Mouse (Mus musculus) adrenal gland, adult 8-10 months (tissue): Measurements from ENCODE around the gene Sstr3. TPM values are rescaled to one million over a fixed set of nuclear protein-coding genes. Genes with fewer than 3 reads are reported as not detected.
A peak's percentile ranks its signal among the peaks of the same experiment; 100 is the strongest.

Experiments
- DNase-seq: peaks from one replicate; pipeline ENCODE4 v3.0.0; 2022
- total RNA-seq, 4 experiments: library from RNA; stranded (reverse); gene quantifications; 2 replicates each; pipeline ENCODE4 v1.2.4; 2022

The Sstr3 gene
- total RNA-seq, 4 experiments from 2014 or later, result 0.31 to 0.91 (median 0.49) TPM

DNA sequence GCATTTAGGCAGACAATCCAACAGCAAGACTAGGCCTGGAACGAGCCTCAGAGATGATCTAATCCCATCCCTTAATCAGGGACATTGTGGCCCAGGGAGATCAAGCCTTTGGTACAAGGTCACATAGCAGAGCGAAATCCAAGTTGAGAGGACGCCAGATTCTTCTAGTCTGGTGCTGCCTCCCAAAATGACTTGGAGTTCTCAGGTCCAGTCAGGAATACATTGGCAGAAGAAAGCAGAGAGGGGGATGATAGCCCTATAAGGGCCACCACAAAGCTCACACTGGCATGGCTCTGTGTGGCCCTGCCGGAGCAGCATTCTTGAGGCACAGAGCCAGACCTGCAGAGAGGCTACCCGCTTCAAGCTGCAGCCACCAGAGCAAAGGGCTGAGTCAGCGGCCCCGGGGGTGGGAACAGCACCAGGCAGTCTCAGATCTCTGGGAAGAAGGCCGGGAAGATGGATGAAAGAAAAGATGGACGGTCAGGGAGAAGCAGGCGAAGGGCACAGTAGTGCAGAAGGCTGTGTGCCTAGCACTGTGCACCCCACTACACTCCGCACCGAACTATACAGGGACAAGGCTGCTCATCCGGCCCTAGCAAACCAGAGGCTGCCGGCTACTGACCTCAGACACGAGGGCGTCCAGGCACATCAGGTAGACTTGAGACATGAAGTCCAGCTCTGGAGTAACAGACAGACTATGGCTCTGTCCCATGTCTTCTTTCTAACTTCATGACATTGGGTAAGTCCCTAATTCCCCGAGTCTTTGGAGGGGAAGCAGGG, 13.6 kb downstream of the Sstr3 start, which contains the start of gene C1qtnf6:
Gene C1qtnf6 (minus strand): TSS at position 746 of the 780 bp plus-strand sequence.
- peak; percentile 78 for DNase-seq

DNA sequence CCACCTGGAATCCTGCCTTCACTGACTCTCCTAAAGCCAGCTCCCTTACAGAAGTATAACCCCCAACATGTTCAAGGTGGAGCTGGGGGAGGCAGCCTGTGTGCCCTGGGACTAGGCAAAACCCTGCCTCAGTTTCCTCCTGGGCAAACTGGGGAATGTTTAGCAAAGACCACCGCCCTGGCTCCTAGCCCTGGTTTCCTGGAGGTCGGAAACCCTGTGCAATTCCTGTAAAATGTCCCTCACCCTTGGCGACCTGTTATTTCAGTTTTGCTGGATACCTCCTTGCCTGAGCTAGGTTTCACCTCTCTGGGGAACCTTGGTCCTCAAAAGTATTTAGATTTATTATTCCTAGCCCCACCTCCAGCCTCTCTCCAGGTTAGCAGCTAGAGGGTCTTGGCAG, 14.3 kb downstream of the Sstr3 start:
- no peak for DNase-seq

DNA sequence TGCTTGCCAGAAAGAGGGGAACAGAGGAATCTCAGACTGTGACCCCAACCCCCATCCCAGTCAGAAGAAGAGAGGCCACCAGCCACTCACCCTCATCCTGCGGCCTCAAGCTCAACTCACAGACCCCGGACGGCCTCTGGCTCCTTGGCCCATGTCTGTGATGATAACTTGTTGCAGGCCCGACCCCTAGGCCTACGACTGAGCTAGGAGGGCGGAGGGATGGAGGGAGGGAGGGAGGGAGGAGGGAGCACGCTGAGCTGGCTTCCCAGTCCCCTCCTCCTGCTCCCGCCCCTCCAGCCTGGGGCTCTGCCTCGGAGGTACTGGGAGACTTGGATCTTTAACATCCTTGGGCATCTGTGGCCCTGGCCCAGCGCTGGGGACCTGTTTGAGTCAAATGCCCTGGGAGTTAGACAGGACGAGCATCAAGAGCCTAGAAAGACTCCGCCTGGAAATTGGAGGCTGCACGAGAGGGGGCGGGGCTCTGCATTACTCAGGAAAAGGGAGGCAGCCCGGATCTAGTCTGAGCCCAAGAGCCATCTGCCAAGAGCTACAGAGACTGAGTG, 15.0 kb downstream of the Sstr3 start:
- peak; percentile 88 for DNase-seq

DNA sequence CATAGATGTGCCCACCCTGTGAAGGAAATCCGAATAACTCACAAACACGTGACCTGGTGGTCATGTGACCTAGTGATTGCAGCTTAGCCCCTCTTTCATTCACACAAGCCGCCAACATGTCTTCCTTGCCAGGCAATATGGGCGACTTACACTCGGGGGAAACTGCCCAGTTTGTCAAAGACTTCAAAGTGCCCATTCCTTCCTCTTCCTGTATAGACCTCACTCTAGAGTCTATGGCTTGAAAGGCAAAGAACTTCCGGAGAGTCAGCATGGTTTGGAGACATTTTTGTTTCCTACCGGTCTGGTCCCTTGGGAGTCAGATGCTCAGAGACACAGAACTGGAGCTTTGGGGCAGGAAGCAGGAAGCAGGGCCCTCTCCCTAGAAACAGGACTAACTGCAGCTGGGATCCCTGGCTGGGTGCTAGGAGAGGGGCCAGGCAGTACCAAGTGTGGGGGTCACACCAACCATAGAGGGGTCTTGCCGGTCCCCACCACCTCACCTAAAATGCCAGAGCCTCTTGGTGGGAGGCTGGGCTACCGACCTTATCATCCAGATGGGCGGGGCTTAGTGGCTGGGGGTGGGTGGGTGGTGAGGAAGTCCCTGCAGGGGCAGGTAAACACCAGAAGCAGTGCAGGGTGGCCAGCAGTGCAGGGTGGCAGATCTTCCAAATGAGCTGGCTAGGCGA, 15.6 kb downstream of the Sstr3 start:
- DNase-seq, result no peak

DNA sequence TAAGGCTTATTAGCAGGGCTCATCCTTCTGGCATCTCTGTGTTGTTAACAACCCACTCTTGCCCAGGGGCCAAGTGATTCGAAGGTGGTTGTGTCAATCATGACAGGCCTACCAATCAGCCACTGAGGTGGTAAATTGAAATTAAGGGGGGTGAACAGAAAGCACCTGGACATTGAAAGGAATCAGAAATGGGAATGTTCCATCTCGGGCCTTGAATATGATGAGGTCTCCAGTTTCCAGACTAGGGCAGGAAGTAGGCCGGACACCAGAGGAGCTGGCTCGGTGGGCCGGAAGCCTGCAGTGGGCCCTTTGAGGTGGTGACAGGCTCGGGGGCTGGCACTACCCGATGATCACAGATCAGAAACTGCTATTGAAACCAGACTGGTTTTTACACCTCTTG, 16.5 kb downstream of the Sstr3 start:
- no peak for DNase-seq

DNA sequence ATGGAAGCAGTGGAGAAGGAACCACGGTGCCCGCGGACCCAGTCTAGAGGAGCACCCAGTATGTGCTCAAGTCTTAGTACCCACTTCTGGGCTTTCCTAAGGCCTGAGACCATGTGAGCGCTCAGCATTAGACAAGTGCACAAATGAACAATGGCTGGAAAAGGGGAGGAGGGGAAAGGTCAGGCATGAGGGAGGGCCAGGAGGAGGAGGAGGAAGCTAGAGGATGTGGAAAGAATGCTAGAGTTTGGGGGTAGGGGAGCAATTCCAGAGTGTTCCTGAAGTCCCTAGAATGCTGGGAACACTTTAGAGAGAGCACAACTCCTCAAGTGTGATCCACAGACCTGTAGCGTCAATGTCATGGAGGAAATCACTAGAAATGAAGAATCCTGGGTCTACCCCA, 20.3 kb downstream of the Sstr3 start:
- no peak for DNase-seq

DNA sequence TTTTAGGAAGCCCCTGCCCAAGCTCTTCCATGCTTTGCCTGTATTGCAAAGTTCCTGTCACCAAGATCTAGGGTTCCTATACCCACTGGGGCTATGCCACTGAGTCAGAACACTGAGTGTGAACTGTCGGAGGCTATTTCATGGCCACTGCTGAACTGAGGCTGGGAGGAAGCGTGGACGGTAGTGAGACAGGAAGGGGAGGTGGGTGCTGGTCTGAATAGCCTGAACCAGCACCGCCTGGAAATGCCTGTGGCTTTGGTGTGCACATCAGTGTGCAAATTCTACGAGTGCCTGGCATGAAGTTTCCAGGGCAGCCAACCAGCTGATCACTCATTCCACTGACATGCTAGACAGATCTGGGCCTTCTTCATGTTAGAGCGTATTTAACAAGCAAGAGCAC, 22.6 kb downstream of the Sstr3 start:
- DNase-seq, result no peak

DNA sequence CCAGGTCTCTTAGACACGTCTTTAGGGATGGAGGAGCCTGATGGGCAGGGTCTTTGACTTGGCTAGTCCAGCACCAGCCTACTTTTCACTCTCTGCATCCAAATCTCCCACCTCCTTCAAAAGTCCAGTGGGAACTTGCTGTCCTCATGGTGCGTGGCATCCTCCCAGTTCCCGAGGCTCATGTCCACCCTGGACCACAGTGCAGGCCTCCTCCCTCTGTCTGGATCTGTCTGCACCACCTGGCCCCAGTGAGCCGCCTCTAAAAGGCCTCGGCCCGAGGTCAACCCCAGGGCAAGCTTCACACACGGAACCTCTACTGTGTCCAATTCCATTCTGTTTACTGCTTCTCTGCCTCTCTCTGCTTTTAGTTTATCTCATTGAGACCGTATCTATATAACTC, 23.2 kb downstream of the Sstr3 start:
- DNase-seq, result no peak

DNA sequence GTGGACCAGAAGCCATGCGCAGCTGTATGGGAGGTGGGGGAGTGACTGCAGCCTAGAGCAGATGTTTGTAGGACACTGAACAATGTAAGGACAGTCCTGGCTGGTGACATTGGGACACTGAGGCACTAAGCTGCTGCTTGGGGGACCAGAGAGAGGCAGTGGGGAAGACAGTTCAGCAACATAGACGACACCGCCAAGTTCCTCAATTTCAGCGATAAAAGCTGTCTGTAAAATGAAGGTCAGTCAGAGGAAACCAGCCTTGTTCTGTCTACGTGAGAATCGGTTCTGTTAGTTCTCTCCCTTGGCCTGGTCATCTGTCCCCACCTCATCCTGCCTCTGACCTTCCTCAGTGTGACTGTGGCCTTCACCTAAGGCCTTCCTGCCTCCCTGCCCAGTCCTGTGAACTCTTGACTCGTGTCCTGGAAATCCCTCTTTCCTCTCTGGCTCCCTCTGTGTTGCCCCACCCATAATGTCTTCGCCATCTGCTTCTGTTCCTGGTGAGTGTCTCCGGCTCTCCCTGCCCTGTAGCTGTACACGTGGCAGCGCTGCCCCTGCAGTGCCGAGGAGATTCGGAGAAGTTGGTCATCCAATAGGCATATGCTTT, 24.3 kb downstream of the Sstr3 start:
- peak; percentile 65 for DNase-seq

DNA sequence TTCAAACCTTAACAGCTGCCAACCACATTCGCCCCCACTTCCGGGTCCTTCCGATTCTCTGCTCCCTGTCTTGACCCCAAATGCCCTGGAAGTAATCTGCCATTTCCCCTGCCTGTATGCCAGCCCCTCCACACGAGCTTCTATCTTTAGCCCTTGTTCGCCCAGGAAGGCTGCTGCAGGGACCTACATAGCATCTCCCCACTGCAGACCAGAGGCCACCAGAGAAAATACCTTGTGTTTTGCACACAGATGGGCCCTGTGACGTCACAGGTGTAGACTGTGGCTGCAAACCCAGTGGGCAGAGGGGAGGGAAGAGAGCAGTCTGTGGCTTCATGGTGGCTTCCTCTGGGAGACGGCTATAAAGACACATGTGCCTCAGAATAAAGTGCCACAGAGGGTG, 26.3 kb downstream of the Sstr3 start:
- DNase-seq, result no peak

DNA sequence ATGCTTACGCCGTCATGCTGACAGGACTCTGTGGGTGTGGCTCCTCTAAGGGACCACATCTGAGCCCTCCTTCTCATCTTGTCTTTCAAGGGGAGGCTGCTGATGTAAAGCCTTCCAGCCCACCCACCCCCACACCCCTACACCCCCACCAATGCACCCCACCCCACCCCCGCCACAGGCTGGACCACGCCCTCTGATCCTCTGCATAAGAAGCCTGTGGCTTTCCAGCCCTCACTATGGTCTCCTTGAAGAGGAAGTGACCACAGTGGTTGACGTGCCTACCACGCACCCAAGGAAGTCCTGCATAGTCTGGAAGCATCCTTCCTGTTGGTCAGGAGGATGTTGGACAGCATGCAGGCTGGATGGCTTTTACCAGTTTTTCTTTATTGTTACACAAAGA, 28.7 kb downstream of the Sstr3 start:
- no peak for DNase-seq

DNA sequence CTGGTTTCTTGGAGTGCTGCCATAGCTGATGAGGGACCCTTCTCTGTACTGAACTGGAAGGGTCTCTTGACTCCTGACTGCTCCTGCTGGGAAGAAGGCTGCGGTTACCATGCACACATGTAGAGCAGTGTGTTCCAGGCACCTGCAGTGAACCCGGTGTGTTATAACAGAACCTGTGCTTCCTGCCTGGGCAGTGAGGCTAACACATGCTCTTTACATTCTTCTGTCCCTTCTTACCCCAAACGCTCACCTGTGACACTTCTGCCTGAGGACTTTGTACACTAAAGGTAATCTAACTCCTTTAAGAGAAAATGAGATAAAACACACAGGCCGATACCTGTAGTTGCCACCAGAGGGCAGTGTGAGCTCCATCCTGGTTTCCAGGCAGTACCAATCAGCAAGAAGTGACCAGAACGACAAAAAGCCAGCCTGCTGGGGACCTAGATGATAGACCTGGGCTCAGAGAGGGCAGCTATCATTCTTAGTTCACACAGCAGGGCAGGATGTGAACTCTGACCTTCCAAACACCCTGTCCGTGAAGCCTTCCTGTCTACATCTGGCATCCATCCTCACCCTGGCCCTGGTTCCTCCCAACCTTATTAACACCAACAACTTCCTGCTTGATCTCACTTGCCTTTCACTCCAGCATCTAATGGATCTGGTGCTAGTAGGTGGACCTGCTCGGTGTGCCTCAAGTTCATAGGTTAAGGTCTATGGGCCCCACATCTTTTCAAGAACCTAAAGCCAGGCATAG, 29.9 kb downstream of the Sstr3 start:
- DNase-seq, result peak; percentile 65

DNA sequence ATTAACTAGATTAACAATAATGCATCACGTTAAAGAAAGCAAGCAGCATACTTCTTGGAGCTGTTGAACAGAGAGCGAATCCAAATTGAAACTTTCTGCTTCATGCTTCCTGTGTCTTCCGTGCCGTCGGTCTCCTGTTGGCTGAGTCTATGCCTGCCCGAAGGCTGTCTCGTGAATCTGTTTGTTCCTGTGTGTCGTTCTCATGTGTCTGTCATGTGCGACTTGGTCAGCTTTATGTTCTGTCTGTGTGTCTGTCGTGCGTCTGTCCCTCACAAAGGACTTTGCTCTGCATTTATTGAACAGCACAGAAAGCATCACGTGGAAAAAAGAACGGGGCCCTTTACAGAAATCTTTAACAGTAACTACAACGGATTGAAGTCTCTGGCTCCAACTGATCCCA, 31.5 kb downstream of the Sstr3 start:
- no peak for DNase-seq

DNA sequence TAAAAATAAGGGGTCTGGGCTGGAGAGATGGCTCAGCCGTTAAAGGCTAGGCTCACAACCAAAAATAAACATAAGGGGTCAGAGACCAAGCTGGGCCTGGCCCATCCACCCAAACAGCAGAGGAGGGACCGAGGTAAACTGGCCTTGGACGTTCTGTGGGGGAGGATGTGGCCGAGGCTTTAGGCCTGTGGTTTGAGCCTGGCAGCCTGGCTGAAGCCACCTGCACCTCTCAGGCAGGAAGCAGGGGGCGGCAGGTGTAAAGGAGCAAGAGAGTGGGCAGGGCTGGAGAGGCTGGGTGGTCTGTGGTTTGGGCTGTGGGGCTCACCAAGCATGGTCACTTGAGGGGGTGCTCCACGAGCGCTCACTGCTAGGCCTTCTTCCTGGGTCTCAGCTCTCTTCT, 32.5 kb downstream of the Sstr3 start:
- no peak for DNase-seq

DNA sequence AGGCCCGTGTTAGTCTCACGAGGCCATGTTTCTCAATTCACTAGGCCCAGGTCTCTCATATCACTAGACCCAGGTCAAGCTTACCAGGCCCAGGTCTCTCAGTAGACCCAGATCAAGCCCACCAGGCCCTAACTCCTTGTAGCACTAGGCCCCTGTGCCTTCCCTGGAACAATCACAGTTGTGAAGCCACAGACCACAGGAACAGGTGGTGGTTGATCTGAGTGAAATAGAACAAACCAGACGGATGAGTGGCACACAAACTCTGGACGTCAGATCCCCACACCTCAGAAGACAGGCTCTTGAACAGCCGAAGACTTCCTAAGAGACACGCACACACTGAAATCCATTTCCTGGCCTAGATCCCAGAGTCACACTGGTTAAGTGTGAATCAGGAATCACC, 33.7 kb downstream of the Sstr3 start:
- DNase-seq, result no peak

DNA sequence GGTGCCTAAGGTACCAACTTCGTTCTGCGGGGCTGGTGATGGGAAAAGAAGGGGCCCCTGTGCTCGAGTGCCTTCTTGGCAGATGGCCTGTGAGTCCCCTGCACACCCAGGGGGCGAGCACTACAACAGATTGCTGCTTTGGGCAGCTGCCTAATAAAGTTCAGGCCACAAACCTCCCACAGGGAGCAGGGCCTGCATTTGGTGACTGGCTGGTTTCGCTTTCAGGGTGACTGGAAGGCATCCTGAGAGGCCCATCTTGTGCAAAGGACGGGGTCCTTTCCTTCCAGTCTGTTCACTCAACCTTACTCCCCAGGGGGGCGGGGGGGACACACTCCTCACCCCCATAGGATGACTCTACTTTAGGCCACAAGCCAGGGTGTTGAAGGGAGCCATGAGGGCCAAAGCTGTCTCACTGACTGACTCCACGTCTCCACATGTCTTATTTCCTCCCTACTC, 34.3 kb downstream of the Sstr3 start:
- no peak for DNase-seq

DNA sequence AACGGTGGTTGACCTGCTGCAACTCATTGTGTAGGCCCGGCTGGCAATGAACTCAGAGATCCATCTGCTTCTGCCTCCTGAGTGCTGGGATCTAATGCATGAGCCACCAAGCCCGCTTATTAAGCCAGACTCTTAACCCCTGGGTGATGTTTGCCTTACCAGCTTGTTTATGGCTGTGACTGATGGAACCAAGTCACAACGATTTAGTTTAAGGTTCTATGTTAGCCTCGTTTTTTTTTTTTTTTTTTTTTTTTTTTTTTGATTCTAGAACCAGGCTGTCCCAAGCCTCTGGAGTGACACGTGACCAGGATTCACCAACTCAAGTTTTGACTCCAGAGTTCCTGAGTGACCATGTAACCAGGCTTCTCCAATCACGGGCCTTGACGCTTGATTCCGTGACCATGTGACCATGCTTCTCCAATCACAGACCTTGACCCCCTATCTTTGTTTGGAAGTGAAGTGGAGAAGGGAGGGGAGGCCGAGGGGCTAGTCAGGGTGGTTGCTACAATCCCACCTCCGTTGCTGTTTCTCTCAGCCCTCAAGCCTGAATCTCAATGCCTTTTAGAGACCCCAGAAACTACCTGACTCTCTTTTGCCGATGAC, 35.1 kb downstream of the Sstr3 start:
- DNase-seq, result no peak

DNA sequence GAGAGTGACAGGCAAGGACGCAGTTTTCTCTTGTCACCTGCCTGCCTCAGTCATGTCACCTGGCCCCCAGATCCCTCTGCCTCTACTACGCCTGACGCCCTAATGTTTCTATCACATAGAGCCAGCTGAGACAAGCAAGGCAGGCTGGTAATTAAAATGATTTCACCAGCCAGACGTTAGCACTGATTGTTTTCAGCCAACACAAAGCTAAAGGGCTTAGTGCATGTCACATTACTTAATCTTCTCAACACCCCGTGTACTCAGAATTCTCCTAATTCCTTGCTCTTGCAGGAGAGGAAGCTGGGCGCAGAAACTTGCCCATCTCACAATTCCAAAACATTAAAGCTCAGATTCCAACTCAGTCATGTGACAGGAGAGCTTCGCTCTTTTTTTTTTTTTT, 36.0 kb downstream of the Sstr3 start:
- DNase-seq, result no peak

DNA sequence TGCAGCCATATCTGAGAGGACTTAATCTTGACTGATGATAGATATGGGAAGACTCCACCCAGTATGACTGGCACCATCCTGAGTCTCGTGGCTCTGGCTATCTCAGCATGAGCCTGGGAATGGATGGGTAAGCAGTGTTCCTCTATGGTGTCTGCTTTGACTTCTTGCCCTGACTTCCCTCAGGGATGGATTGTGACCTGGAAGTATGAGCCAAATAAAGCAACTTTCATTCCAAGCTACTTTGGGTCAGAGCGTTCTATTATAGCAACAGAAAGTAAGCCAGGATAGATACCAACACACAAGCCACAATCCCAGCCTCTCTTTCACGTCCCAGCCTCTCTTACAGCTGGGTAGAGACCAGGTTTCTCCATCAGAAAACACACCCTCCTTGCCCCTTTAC, 38.9 kb downstream of the Sstr3 start:
- DNase-seq, result no peak

DNA sequence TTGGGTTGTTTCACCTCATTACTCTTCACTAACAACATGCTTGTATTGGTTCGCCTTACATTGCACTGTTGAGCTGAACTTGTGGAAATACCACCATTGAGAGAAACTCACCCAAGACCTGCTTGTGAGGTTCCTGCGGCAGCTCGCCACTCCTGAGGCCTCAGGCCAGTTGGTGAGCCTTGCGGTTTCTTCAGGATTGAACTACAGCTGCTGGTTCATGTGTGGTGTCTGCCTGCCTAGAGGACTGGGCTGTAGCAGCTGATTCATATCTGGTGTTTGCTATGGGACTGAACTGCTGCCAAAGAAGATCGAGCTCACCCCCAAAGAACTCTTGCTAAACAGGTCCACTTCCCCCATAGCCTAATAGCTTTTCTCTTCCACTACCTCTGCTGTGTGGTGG, 39.7 kb downstream of the Sstr3 start:
- no peak for DNase-seq

DNA sequence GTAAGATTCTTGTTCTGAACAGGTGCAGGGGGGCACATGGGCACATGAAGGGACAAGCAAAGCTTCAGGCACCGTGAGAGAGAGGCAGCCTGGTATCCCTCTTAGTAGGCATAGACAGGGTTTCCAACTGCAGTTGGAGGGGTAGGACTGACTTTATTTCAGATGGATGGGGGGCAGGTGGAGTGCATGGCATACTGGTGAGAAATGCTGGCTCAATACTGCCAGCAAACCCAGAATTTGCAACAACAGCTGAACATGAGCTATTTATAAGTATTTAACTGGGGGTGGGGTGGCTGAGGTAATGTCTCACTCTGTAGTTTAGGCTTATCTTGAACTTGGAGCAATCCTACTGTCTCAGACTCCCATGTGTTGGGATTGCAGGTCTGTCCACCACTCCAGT, 40.5 kb downstream of the Sstr3 start:
- DNase-seq, result no peak

DNA sequence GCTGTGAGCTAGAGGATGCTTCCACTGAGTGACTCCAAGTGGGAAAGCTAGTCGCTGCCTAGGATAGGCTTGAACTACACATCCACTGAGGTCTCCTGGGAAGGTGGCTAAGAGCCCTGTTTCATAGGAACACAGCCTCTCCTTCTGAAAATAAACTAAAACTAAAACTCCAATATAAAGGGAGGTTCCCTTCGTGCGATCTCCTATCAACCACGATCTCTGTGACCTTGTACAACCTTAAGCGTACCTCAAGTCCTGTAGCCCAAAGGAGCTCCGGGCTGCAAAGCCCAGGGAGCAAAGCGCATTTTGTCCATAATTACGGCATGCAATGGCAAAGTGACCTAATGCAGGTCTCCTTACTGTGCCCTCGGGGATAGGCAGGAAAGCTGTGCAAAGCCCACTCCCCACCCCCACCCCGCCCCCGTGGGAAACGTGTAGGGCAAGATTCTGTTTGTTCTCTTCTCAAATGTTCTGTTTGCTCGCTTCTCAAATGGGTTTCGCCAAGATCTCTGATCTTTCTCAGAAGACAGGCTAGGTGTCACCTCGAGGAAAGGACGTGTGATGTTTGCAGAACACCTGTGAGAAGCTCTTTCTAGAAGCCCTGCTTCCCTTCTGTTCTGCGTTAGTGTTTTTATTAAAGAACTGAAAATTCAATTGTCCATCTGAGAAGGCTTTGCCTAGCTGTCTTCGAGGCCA, 41.9 kb downstream of the Sstr3 start:
- DNase-seq, result no peak
